Mouse (Mus musculus) limb, embryonic 12.5 days (tissue): ENCODE measurements around the gene Rpusd4. TPM values are rescaled to one million over a fixed set of nuclear protein-coding genes. Genes with fewer than 3 reads are reported as not detected.

Source experiments
- ATAC-seq: fragments of 200-750 bp; cut with Nextera tagmentation; 2 replicates; pipeline ENCODE4 v1.8.0; 2017; ENCODE audit warnings: low read depth, moderate TSS enrichment; ENCODE audit not compliant: insufficient number of reproducible peaks, insufficient read depth, low FRiP score, low TSS enrichment
- H3K27ac ChIP-seq: fragments of 300-500 bp; sonication (generic); 2 replicates; pipeline ENCODE4 v1.5.1; 2016; ENCODE audit warnings: mild to moderate bottlenecking, moderate library complexity
- H3K27me3 ChIP-seq: fragments of 300-500 bp; sonication (generic); 2 replicates; pipeline ENCODE4 v1.6.1; 2016; ENCODE audit warnings: mild to moderate bottlenecking, moderate library complexity
- H3K36me3 ChIP-seq: fragments of 300-500 bp; sonication (generic); 2 replicates; pipeline ENCODE4 v1.6.1; 2016; ENCODE audit warnings: mild to moderate bottlenecking, moderate library complexity
- H3K4me1 ChIP-seq: fragments of 300-500 bp; sonication (generic); replicated peaks from 2 replicates; pipeline ENCODE4 v1.6.1; 2016
- H3K4me2 ChIP-seq: fragments of 300-500 bp; sonication (generic); 2 replicates; pipeline ENCODE4 v1.6.1; 2016; ENCODE audit warnings: mild to moderate bottlenecking, moderate library complexity
- H3K4me3 ChIP-seq: fragments of 300-500 bp; sonication (generic); replicated peaks from 2 replicates; pipeline ENCODE4 v1.5.1; 2016; ENCODE audit warnings: mild to moderate bottlenecking
- H3K9ac ChIP-seq: fragments of 300-500 bp; sonication (generic); replicated peaks from 2 replicates; pipeline ENCODE4 v1.6.1; 2016; ENCODE audit warnings: mild to moderate bottlenecking, moderate library complexity
- H3K9me3 ChIP-seq: fragments of 300-500 bp; sonication (generic); 2 replicates; pipeline ENCODE4 v1.6.1; 2016; ENCODE audit warnings: mild to moderate bottlenecking, moderate library complexity
- WGBS: fragments of 180-500 bp; shearing (Covaris S2); methylation state at CpG from one replicate; pipeline ENCODE4 v1.1.7; 2016; 5-methylcytosine and 5-hydroxymethylcytosine counted together
- polyA plus RNA-seq: library from polyadenylated mRNA; unstranded; fragments of >200 nt; fragmentation: Nextera tagmentation; extraction: Ambion mirVana; gene quantifications from 2 replicates; pipeline ENCODE4 v1.2.1, GENCODE M21; 2016

Rpusd4 gene
- polyA plus RNA-seq, 1 experiment from 2014 or later, result 34.3 TPM

- H3K4me3 ChIP-seq, result no peak overlapping the region
- H3K9me3 ChIP-seq, result no peaks in the 10 kb centered on the region
- no peaks in the 10 kb centered on the region for H3K36me3 ChIP-seq
- peak overlapping the region; percentile 56; the same call in 1 of the 2 replicates for H3K27ac ChIP-seq
- WGBS, result 25% methylated on average over 9 of the region's 9 CpGs
- ATAC-seq, result no peak
- 0 out of 2 replicates have a peak overlapping the region, but pooled peaks have one; percentile 34 for H3K9ac ChIP-seq
- H3K4me2 ChIP-seq, result no peak overlapping the region; the same call in 1 of the 2 replicates
- H3K27me3 ChIP-seq, result 0 out of 2 replicates have a peak, but pooled peaks cover 4% of the 10 kb centered on the region
- peaks cover 71% of the 10 kb centered on the region for H3K4me1 ChIP-seq
Observed at GRCm38 (mm10) chr9:35317233-35317980, 49.7 kb downstream of the Rpusd4 start.

- Histone ChIP-seq H3K9ac (no peak overlapping the region), H3K36me3 (no peaks in the 10 kb centered on the region), H3K27ac (peak overlapping the region; percentile 77), H3K4me1 (peaks cover 71% of the 10 kb centered on the region), H3K9me3 (no peaks in the 10 kb centered on the region), H3K4me2 (peak overlapping the region; percentile 27), H3K4me3 (no peak overlapping the region), H3K27me3 (peaks cover 7% of the 10 kb centered on the region)
- ATAC-seq, result 0 out of 2 replicates have a peak, but pooled peaks have one; percentile 34
- 10% methylated on average over 9 of the region's 9 CpGs for WGBS
Observed at GRCm38 (mm10) chr9:35318537-35319172, 51.0 kb downstream of the Rpusd4 start.

GRCm38 (mm10) chr9:35320288-35320687 lies 52.6 kb downstream of the Rpusd4 start:
- 85% methylated on average over 4 of the region's 4 CpGs for WGBS
- H3K4me3 ChIP-seq, result no peak overlapping the region
- H3K4me2 ChIP-seq, result no peak overlapping the region
- no peak overlapping the region for H3K9ac ChIP-seq
- ATAC-seq, result no peak
- H3K9me3 ChIP-seq, result no peaks in the 10 kb centered on the region
- peaks cover 7% of the 10 kb centered on the region for H3K27me3 ChIP-seq
- no peak overlapping the region; the same call in 1 of the 2 replicates for H3K27ac ChIP-seq
- H3K4me1 ChIP-seq, result peaks cover 71% of the 10 kb centered on the region
- no peaks in the 10 kb centered on the region for H3K36me3 ChIP-seq

GRCm38 (mm10) chr9:35323974-35324373 lies 56.3 kb downstream of the Rpusd4 start:
- H3K4me3 ChIP-seq, result no peak overlapping the region
- no peak for ATAC-seq
- peak overlapping the region; percentile 56; the same call in 1 of the 2 replicates for H3K27ac ChIP-seq
- 25% methylated on average over 4 of the region's 4 CpGs for WGBS
- H3K36me3 ChIP-seq, result no peaks in the 10 kb centered on the region
- H3K4me2 ChIP-seq, result no peak overlapping the region
- H3K9ac ChIP-seq, result no peak overlapping the region
- H3K9me3 ChIP-seq, result no peaks in the 10 kb centered on the region
- peaks cover 75% of the 10 kb centered on the region for H3K4me1 ChIP-seq
- peaks cover 7% of the 10 kb centered on the region for H3K27me3 ChIP-seq

DNA sequence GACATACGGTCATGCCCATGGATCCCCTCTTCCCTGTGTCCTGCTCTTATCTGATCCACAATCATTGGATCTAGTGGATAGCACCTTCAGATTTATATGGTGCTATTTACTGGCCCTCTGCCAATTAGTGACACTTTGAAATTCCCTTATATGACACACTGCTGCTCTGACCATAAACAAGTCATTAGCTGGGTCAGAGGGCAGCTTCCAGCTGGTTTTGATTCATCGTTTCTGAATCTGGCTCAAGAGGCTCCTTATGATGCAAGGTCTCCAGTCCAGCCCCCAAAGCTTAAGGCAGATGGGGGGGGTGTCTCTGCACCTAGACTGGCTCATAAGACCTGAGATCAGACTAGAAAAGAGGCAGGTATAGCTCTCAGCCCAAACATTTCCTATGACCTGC lies 56.9 kb downstream of the Rpusd4 start:
- peaks cover 75% of the 10 kb centered on the region for H3K4me1 ChIP-seq
- H3K4me2 ChIP-seq, result no peak overlapping the region
- H3K9me3 ChIP-seq, result no peaks in the 10 kb centered on the region
- H3K36me3 ChIP-seq, result no peaks in the 10 kb centered on the region
- ATAC-seq, result no peak
- no peak overlapping the region for H3K9ac ChIP-seq
- H3K4me3 ChIP-seq, result no peak overlapping the region
- WGBS, result 5% methylated on average over 2 of the region's 2 CpGs
- H3K27me3 ChIP-seq, result peaks cover 7% of the 10 kb centered on the region
- peak overlapping the region; percentile 56; the same call in 1 of the 2 replicates for H3K27ac ChIP-seq

DNA sequence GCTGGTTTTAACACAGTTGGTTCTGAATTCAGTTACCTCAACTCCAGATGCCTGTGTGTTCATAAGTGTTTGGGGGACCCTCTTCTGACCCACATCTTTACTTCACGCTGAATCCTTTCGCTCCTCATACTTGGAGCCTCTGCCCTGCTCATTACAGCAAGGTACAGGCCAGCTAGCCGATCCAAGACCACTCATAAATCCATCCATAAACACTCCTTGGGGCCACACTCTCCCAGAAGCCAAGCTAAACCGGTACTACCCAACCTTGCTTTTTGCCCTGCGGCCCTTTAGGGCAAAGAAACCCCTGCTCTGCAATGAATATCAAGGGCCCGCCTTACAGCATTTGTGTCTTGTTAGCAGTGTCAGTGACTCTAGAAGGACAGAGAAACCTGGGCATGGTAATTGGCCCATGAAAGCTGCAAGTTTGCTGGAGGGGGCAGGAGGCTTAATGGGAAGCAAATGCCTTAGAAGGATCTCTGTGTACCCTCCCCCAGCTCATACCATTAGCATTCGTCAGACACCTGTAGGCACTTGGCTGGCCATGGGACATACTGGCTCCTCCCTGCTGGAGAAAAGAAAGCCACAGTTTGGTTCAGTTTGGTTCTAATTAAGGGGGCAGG lies 59.1 kb downstream of the Rpusd4 start:
- peaks cover 91% of the 10 kb centered on the region for H3K4me1 ChIP-seq
- ATAC-seq, result peak; percentile 89

More for the DNA sequence above, 59.1 kb downstream of the Rpusd4 start:
- no peaks in the 10 kb centered on the region for H3K36me3 ChIP-seq
- peaks cover 3% of the 10 kb centered on the region for H3K27me3 ChIP-seq
- no peak overlapping the region for H3K4me3 ChIP-seq
- H3K4me2 ChIP-seq, result peak overlapping the region; percentile 15
- peak overlapping the region; percentile 92 for H3K27ac ChIP-seq
- no peak overlapping the region for H3K9ac ChIP-seq
- no peaks in the 10 kb centered on the region for H3K9me3 ChIP-seq
- WGBS, result 5% methylated on average over 7 of the region's 7 CpGs

Other genes with a start within 250 kb of the Rpusd4 start
- gene St3gal4, start 148.6 kb upstream of the Rpusd4 start, polyA plus RNA-seq, result 29.7 and 30.3 TPM in 2 replicates
- gene Dcps, start 91.8 kb upstream of the Rpusd4 start, polyA plus RNA-seq, result 78.5 and 85.6 TPM in 2 replicates
- gene Srpr, start 67.7 kb upstream of the Rpusd4 start, polyA plus RNA-seq, result 97.6 and 105 TPM in 2 replicates
- gene Tirap, start 67.6 kb upstream of the Rpusd4 start, polyA plus RNA-seq, result 14.9 and 15.7 TPM in 2 replicates
- gene Foxred1, start 56.8 kb upstream of the Rpusd4 start, polyA plus RNA-seq, result 48.2 and 52.1 TPM in 2 replicates
- 52.7 and 55.6 TPM in 2 replicates for gene Fam118b, start 60 bp upstream of the Rpusd4 start, polyA plus RNA-seq
- 19.9 and 25.0 TPM in 2 replicates for gene Cdon, start 153.3 kb downstream of the Rpusd4 start, polyA plus RNA-seq